Mouse (Mus musculus): Measurements from ENCODE around the gene Plxna3. TPM values are rescaled to one million over a fixed set of nuclear protein-coding genes. Genes with fewer than 3 reads are reported as not detected.

Gene Plxna3
- total RNA-seq, 2 experiments from 2014 or later, result 0.81 to 1.1 TPM

GRCm38 (mm10) chrX:74359171-74359570 lies 30.3 kb downstream of the Plxna3 start:
- intact Hi-C loops (cut with DNase I), result no loop called here
- no peak for DNase-seq (ENCODE audit: low spot score)

GRCm38 (mm10) chrX:74367512-74367911 lies 38.6 kb downstream of the Plxna3 start:
- intact Hi-C loops (cut with DNase I), result loop anchor here (5.0 kb wide), 2 partner anchors 55 to 120 kb away; partner anchors contain the start of genes Fam50a and Flna
- no peak for DNase-seq (ENCODE audit: low spot score)

- intact Hi-C loops (cut with DNase I), result loop anchor here (5.0 kb wide), 2 partner anchors 56 to 121 kb away; partner anchors contain the start of genes Fam50a and Flna
- peak; percentile 56 for DNase-seq (ENCODE audit: low spot score)
These were observed 39.5 kb downstream of the Plxna3 start for GRCm38 (mm10) chrX:74368209-74368909.

GRCm38 (mm10) chrX:74372888-74373549 lies 44.2 kb downstream of the Plxna3 start, which contains the start of the genes Ubl4a and Slc10a3:
Gene Ubl4a, minus strand, starts transcription at chrX:74373218.
Gene Slc10a3, minus strand, starts transcription at chrX:74373349.
- peak; percentile 82 for DNase-seq (ENCODE audit: low spot score)
- intact Hi-C loops (cut with DNase I), result no loop called here

GRCm38 (mm10) chrX:74384451-74384850 lies 55.6 kb downstream of the Plxna3 start:
- no peak for DNase-seq (ENCODE audit: low spot score)
- intact Hi-C loops (cut with DNase I), result no loop called here

GRCm38 (mm10) chrX:74388153-74388552 lies 59.3 kb downstream of the Plxna3 start:
- DNase-seq (ENCODE audit: low spot score), result no peak
- intact Hi-C loops (cut with DNase I), result no loop called here

GRCm38 (mm10) chrX:74392535-74393443 lies 63.9 kb downstream of the Plxna3 start, which contains the start of the genes Fam3a and Ikbkg:
Gene Fam3a, minus strand, starts transcription at chrX:74393272.
Gene Ikbkg, plus strand, starts transcription at chrX:74393290.
- intact Hi-C loops (cut with DNase I), result no loop called here
- DNase-seq (ENCODE audit: low spot score), result peak; percentile 74

Small RNA genes lying within 50 kb of the gene (microRNA-seq; reads per million reads assigned to microRNA genes)
- gene Mir7092, result not detected

Other genes with a start within 250 kb of the Plxna3 start
- not detected for gene Opn1mw, start 201.6 kb upstream of the Plxna3 start, total RNA-seq (2021)
- gene Mecp2, start 193.7 kb upstream of the Plxna3 start, total RNA-seq (2021), result 10 to 100 TPM; 27.2 to 30.1 TPM
- gene Tex28, start 161.2 kb upstream of the Plxna3 start, total RNA-seq (2021), result not detected
- gene Tktl1, start 151.8 kb upstream of the Plxna3 start, total RNA-seq (2021), result not detected
- gene Flna, start 79.2 kb upstream of the Plxna3 start, total RNA-seq (2021), result 100 to 1,000 TPM in 1 of 2 experiments, 10 to 100 TPM in 1; 91.7 to 120 TPM
- gene Emd, start 74.4 kb upstream of the Plxna3 start, total RNA-seq (2021), result 10 to 100 TPM; 30.5 to 33.6 TPM
- 100 to 1,000 TPM; 217 to 221 TPM for gene Rpl10, start 58.3 kb upstream of the Plxna3 start, total RNA-seq (2021)
- 10 to 100 TPM; 42.1 to 45.2 TPM for gene Taz, start 47.2 kb upstream of the Plxna3 start, total RNA-seq (2021)
- gene Dnase1l1, start 46.7 kb upstream of the Plxna3 start, total RNA-seq (2021), result 10 to 100 TPM; 13.2 to 17.5 TPM
- gene Atp6ap1, start 32.0 kb upstream of the Plxna3 start, total RNA-seq (2021), result 100 to 1,000 TPM; 128 to 139 TPM
- 10 to 100 TPM; 71.4 to 80.9 TPM for gene Gdi1, start 24.1 kb upstream of the Plxna3 start, total RNA-seq (2021)
- 10 to 100 TPM; 23.8 to 25.7 TPM for gene Fam50a, start 16.0 kb upstream of the Plxna3 start, total RNA-seq (2021)
- 10 to 100 TPM; 30.6 to 36.7 TPM for gene Lage3, start 24.6 kb downstream of the Plxna3 start, total RNA-seq (2021)
- 10 to 100 TPM; 65.9 to 69.6 TPM for gene Ubl4a, start 44.2 kb downstream of the Plxna3 start, total RNA-seq (2021)
- gene Slc10a3, start 44.3 kb downstream of the Plxna3 start, total RNA-seq (2021), result 1 to 10 TPM; 4.3 to 5.4 TPM
- 10 to 100 TPM; 15.4 to 19.3 TPM for gene Fam3a, start 64.2 kb downstream of the Plxna3 start, total RNA-seq (2021)
- gene Ikbkg, start 64.2 kb downstream of the Plxna3 start, total RNA-seq (2021), result 10 to 100 TPM; 48.3 to 48.5 TPM
- gene G6pdx, start 100.1 kb downstream of the Plxna3 start, total RNA-seq (2021), result 1 to 10 TPM; 5.8 to 6.5 TPM
- gene Gm6880, start 152.3 kb downstream of the Plxna3 start, total RNA-seq (2021), result not detected
- gene Olfr1326-ps1, start 245.8 kb downstream of the Plxna3 start, total RNA-seq (2021), result not detected